Mouse (Mus musculus): ENCODE data around the gene Plin2.
"Not testable (repeated sequence)": the region's sequence is repeated elsewhere in the genome, so short reads cannot be mapped to it uniquely, and the experiment has no call there.

The Plin2 gene

DNA sequence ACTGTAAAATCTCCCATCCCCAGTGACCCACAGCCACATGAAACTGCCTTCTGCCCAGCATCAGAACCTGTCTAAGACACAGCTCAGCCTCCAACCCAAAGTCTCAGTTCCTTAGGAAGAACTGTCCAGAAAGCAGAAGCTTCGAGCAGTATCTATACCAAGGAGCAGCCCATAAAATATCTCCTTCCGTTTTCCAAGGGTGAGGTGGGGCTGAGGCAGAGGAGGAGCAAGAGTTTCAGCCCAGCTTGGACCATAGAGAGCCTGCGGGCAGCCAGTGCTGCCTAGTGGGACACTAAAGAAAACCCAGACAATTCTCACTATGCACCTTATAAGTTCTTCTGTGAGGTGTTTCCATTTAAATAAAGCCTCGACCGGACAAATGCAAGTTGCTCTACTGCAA, 37.3 kb downstream of the Plin2 start:
- DNase-seq (ENCODE audit: low read depth, low spot score) = not testable (repeated sequence)

DNA sequence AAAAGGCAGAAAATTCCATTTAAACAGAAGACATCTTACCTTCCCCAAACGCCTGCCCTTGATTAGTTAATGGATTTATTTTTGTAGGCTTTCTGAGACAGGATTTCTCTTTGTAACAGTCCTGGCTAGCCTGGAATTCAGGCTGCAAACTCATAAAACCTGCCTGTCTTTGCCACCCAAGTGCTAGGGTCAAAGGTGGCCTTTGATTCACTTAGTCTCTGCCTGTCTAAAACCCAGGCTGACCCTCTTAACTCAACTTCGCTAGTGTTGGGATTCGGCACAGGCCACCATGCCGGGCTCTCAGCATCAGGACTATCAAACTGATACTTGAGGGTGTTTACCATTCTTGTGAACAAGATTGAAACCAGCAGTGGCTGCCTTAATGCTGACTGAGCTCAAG, 38.0 kb downstream of the Plin2 start:
- DNase-seq (ENCODE audit: low read depth, low spot score) = no peak

DNA sequence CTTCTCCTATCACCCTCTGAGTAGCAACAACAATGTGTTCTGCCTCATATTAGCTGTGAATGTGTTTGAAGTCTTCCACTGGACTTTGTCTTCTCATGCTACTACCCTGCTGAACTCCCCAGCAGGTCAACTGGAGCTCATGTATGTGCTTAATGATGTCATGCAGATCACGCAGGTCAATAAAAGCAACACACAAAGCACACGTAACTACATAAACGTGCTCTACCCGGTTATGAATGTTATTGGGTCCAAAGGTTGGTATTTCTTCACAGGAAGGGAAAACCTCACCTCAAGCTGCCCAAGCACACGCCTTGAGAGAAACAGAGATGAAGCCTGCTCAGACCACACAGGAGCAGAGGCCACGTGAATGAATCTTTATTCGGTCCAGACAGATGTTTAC, 43.4 kb downstream of the Plin2 start:
- not testable (repeated sequence) for DNase-seq (ENCODE audit: low read depth, low spot score)

DNA sequence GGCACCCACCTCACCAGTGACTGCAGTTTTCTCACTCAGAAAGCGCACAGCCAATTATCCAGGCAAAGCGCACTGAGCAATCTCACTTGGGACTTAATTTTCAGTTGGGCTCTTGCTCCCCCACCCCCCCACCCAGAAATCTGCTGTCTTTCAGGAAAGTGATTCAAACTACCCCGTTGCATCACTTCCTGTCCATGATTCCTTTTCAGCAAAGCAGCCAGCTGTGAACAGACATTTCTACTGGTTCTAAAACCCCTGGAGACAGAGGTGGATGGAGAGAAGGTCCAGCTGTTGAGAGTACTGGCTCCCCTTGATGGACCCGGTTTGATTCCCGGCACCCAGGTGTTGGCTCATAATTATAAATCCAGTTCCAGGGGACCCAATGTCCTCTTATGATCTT, 44.4 kb downstream of the Plin2 start:
- DNase-seq (ENCODE audit: low read depth, low spot score) = no peak

DNA sequence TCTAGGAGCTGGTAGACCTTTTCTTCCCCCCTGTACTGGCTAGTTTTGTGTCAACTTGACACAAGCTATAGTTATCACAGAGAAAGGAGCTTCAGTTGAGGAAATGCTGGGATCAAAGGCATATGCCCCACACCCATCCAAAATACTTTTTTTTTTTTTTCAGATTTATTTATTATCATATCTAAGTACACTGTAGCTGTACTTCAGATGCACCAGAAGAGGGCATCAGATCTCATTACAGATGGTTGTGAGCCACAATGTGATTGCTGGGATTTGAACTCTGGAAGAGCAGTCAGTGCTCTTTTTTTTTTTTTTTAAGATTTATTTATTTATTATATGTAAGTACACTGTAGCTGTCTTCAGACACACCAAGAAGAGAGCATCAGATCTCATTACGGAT, 47.3 kb downstream of the Plin2 start:
- not testable (repeated sequence) for DNase-seq (ENCODE audit: low read depth, low spot score)

- DNase-seq (ENCODE audit: low read depth, low spot score) = no peak
Observed at GRCm38 (mm10) chr4:86622116-86622515, 47.7 kb downstream of the Plin2 start.

DNA sequence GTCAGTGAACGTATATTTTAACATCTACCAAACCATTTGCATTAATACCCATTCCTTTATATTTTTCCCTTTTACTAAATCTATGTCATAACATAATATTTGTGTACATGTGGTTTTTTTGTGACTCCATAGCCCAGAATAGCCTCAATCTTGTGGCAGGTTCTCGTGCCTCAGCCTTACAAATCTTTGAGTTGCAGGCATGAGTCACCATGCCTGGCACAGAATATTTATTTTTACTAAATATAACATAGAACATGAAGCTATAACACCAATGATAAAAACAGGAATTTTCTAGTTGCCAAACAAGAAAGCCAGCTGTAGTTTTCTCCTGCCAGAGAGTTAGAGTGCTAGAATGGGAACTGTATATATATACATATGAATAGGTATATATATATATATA, 49.4 kb downstream of the Plin2 start:
- no peak for DNase-seq (ENCODE audit: low read depth, low spot score)

- no peak for DNase-seq (ENCODE audit: low read depth, low spot score)
Observed at GRCm38 (mm10) chr4:86612289-86612620, 57.6 kb downstream of the Plin2 start.

DNA sequence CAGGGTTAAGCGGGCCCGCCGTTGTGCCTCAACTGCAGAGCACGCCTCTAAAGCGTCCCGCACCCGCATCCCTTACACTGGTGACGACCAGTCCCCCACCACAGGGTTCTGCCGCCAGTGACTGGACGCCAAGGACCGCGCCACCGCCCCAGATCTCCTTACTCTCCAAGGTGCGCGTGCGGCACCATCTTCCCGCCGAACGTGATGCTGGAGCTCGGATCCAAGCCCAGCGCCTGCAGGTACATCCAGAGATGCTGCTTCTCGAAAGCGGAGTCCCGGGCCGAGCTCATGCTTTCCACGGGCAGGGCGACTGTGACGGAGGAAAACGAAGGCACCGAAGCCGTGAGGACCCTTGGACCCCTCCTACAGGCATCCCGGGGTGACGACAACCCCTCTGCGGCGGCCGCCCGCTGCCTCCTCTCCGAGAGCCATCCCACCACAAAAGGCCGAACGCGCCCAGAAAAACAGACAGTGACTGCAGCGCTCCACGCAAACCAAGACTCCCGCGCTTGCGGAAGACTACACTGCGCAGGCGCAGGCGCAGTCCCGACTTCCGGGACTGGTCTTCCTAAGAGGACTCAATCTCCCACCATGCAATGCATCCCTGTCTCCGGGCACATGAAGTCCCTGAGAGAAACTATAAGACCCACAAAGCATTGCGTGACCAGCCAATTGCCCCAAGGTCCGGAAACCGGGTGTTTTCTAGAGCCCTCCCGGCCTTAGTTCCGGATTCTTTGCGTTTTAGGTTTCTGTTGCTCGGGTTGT, 58.2 kb downstream of the Plin2 start, which contains the start of gene Haus6:
Gene Haus6 (minus strand): TSS at position 532 of the 765 bp plus-strand sequence.
- peak; percentile 94 for DNase-seq (ENCODE audit: low read depth, low spot score)
